Mouse (Mus musculus) erythroblast, embryonic 14.5 days (primary cell): ENCODE data around the gene Vash1. TPM values are rescaled to one million over a fixed set of nuclear protein-coding genes. Genes with fewer than 3 reads are reported as not detected.

Experiments
- H3K27me3 ChIP-seq: 2 replicates; pipeline ENCODE4 v1.6.1; 2012; ENCODE audit warnings: inconsistent platforms; ENCODE audit not compliant: control insufficient read depth
- H3K36me3 ChIP-seq: 2 replicates; pipeline ENCODE4 v1.6.1; 2012; ENCODE audit warnings: mild to moderate bottlenecking, inconsistent platforms; ENCODE audit not compliant: control insufficient read depth
- H3K4me1 ChIP-seq: 2 replicates; pipeline ENCODE4 v1.6.1; 2012; ENCODE audit warnings: inconsistent platforms; ENCODE audit not compliant: control insufficient read depth
- H3K4me3 ChIP-seq: replicated peaks from 2 replicates; pipeline ENCODE3; 2012; ENCODE audit warnings: moderate library complexity, mild to moderate bottlenecking, inconsistent platforms
- H3K9me3 ChIP-seq: 2 replicates; pipeline ENCODE4 v1.6.1; 2012; ENCODE audit warnings: low read length, inconsistent platforms, mixed read lengths; ENCODE audit not compliant: control insufficient read depth
- GATA1 ChIP-seq: IDR thresholded peaks from 2 replicates; pipeline ENCODE4 v1.6.1; 2012; ENCODE audit warnings: low read length, inconsistent platforms, mixed read lengths
- TAL1 ChIP-seq: IDR thresholded peaks from 3 replicates; pipeline ENCODE4 v1.6.1; 2012; ENCODE audit warnings: low read length, inconsistent platforms, mixed read lengths
- polyA plus RNA-seq: library from polyadenylated mRNA; stranded (reverse); fragments of >175 nt; gene quantifications from 2 replicates; pipeline ENCODE4 v1.2.3, GENCODE M21; 2012

Gene Vash1
- polyA plus RNA-seq, 1 experiment, result not detected

- no peaks in the 10 kb centered on the region for H3K36me3 ChIP-seq
- TF ChIP-seq GATA1, result no peak
- no peak for TF ChIP-seq TAL1
- no peak overlapping the region for H3K4me3 ChIP-seq
- H3K27me3 ChIP-seq, result no peaks in the 10 kb centered on the region
- no peaks in the 10 kb centered on the region for H3K9me3 ChIP-seq
- H3K4me1 ChIP-seq, result no peaks in the 10 kb centered on the region
These were observed 10.4 kb downstream of the Vash1 start for GRCm38 (mm10) chr12:86688917-86689316.

- no peak overlapping the region for H3K4me3 ChIP-seq
- H3K27me3 ChIP-seq, result no peaks in the 10 kb centered on the region
- TF ChIP-seq GATA1, result no peak
- TF ChIP-seq TAL1, result no peak
- H3K9me3 ChIP-seq, result no peaks in the 10 kb centered on the region
- no peaks in the 10 kb centered on the region for H3K4me1 ChIP-seq
- H3K36me3 ChIP-seq, result no peaks in the 10 kb centered on the region
These were observed 12.4 kb downstream of the Vash1 start for GRCm38 (mm10) chr12:86690700-86691485.

- H3K36me3 ChIP-seq, result no peaks in the 10 kb centered on the region
- TF ChIP-seq TAL1 (no peak), GATA1 (no peak)
- H3K4me1 ChIP-seq, result no peaks in the 10 kb centered on the region
- H3K4me3 ChIP-seq, result no peak overlapping the region
- peaks cover 2% of the 10 kb centered on the region; the same call in 1 of the 2 replicates for H3K9me3 ChIP-seq
- H3K27me3 ChIP-seq, result no peaks in the 10 kb centered on the region
These were observed 14.2 kb downstream of the Vash1 start for GRCm38 (mm10) chr12:86692471-86693356.

- Histone ChIP-seq H3K9me3 (peaks cover 3% of the 10 kb centered on the region; the same call in 1 of the 2 replicates), H3K4me3 (no peak overlapping the region), H3K36me3 (no peaks in the 10 kb centered on the region), H3K4me1 (no peaks in the 10 kb centered on the region), H3K27me3 (no peaks in the 10 kb centered on the region)
- TF ChIP-seq GATA1, result no peak
- no peak for TF ChIP-seq TAL1
These were observed 14.9 kb downstream of the Vash1 start for GRCm38 (mm10) chr12:86693389-86693788.

- Histone ChIP-seq H3K4me3 (no peak overlapping the region), H3K27me3 (no peaks in the 10 kb centered on the region), H3K36me3 (no peaks in the 10 kb centered on the region), H3K9me3 (peaks cover 3% of the 10 kb centered on the region; the same call in 1 of the 2 replicates), H3K4me1 (no peaks in the 10 kb centered on the region)
- no peak for TF ChIP-seq GATA1
- no peak for TF ChIP-seq TAL1
These were observed 15.9 kb downstream of the Vash1 start for GRCm38 (mm10) chr12:86694441-86694840.

GRCm38 (mm10) chr12:86697996-86698395 is 19.5 kb downstream of the Vash1 start:
- no peak for TF ChIP-seq TAL1
- no peak for TF ChIP-seq GATA1
- no peaks in the 10 kb centered on the region for H3K36me3 ChIP-seq
- H3K27me3 ChIP-seq, result no peaks in the 10 kb centered on the region
- H3K4me3 ChIP-seq, result no peak overlapping the region
- peaks cover 3% of the 10 kb centered on the region; the same call in 1 of the 2 replicates for H3K9me3 ChIP-seq
- H3K4me1 ChIP-seq, result no peaks in the 10 kb centered on the region

- peaks cover 3% of the 10 kb centered on the region; the same call in 1 of the 2 replicates for H3K9me3 ChIP-seq
- TF ChIP-seq GATA1, result no peak
- no peak overlapping the region for H3K4me3 ChIP-seq
- no peaks in the 10 kb centered on the region for H3K36me3 ChIP-seq
- H3K4me1 ChIP-seq, result no peaks in the 10 kb centered on the region
- H3K27me3 ChIP-seq, result no peaks in the 10 kb centered on the region
These were observed 20.0 kb downstream of the Vash1 start for GRCm38 (mm10) chr12:86698537-86698936.

- H3K4me1 ChIP-seq, result no peaks in the 10 kb centered on the region
- H3K9me3 ChIP-seq, result peaks cover 3% of the 10 kb centered on the region; the same call in 1 of the 2 replicates
- no peaks in the 10 kb centered on the region for H3K27me3 ChIP-seq
- TF ChIP-seq GATA1 (no peak), TAL1 (no peak)
- no peak overlapping the region for H3K4me3 ChIP-seq
- no peaks in the 10 kb centered on the region for H3K36me3 ChIP-seq
These were observed 21.7 kb downstream of the Vash1 start for GRCm38 (mm10) chr12:86699965-86700926.
